Mouse (Mus musculus): Measurements from ENCODE around the gene Foxp1.

Foxp1 gene

GRCm38 (mm10) chr6:99522359-99523108, at the start of gene Foxp1:
Gene Foxp1, minus strand, starts transcription at chr6:99522721.
- peak; percentile 86 for DNase-seq (ENCODE audit: low spot score)

GRCm38 (mm10) chr6:99572071-99572470, 49.5 kb upstream of the Foxp1 start:
- DNase-seq (ENCODE audit: low spot score), result no peak

GRCm38 (mm10) chr6:99566921-99567320, 44.4 kb upstream of the Foxp1 start:
- no peak for DNase-seq (ENCODE audit: low spot score)

DNA sequence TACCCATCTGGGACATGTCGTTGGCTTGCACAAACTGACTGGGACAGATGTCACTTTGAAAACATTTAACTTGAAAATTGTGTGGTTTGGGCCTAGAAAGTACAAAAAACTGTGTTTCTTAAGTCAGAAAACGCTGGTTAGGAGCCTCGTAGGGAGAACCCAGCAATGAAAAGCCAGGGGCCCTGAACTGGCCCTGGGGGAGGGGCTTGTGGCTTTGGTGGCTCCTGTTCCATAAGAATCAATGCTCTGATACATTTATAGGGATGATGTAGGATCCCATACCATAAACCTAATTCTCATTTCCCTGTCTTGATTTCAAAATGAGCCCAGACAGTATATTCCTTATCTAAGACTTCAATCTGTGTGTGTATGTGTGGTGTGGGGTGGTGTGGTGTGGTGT, 42.2 kb upstream of the Foxp1 start:
- DNase-seq (ENCODE audit: low spot score), result no peak

GRCm38 (mm10) chr6:99556950-99557349, 34.4 kb upstream of the Foxp1 start:
- DNase-seq (ENCODE audit: low spot score), result no peak

DNA sequence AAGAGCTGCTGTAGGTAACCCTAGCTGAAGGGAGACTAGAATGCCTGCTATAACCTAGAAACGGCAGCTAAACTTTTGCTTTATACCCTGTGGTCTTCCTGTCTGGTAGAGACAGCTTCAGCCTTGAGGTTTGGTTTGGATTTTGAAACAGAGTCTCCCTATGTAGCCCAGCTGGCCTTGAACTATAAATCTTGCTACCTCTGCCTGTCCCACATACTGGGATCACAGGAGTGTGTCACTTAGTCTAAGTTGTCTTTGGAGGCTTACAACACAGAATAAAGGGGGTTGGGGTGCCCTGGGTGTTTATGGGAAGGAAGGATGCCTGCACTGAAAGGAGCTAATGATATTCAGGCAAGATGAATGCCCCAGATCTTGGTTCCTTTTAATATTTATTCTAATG, 30.3 kb upstream of the Foxp1 start:
- DNase-seq (ENCODE audit: low spot score), result no peak

GRCm38 (mm10) chr6:99546416-99546815, 23.9 kb upstream of the Foxp1 start:
- DNase-seq (ENCODE audit: low spot score), result no peak

GRCm38 (mm10) chr6:99545437-99545836, 22.9 kb upstream of the Foxp1 start:
- no peak for DNase-seq (ENCODE audit: low spot score)

DNA sequence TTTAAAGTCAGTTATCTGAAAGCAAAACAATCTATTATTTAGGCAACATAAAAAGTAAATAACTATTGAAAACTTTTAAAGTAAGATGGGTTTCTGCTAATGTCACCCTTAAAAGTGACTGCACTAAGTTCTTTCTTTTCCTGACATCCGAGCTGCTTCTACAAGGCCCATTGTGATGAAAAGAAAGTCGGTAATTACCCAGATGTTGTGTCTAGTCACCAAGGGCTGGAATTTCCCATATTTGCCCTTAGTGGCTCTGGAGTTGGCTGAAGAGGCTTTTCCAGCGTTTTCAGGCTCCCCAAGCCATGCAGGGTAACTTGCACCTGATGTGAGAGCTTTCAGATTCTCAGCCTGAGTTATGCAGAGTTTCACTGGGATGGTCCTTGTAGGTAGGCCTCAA, 18.6 kb upstream of the Foxp1 start:
- DNase-seq (ENCODE audit: low spot score), result no peak

DNA sequence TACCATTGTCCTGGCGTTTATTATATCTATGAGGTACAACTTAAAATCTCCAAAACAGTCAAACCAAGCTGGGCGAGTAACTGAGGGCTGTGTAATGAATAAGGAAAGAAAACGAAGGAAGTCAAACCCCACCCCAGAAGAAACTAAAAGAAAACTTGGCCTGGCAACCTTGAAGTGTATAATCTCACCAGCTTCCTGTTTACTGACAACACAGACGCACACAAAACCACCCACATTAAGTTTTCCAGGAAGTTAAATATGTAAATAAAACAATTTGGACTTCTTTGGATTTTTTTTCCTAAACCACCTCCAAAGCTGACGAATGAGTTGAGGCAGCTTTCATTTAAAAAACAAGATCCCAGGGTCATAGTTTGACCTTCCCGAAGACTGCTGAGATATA, 18.1 kb upstream of the Foxp1 start:
- no peak for DNase-seq (ENCODE audit: low spot score)

DNA sequence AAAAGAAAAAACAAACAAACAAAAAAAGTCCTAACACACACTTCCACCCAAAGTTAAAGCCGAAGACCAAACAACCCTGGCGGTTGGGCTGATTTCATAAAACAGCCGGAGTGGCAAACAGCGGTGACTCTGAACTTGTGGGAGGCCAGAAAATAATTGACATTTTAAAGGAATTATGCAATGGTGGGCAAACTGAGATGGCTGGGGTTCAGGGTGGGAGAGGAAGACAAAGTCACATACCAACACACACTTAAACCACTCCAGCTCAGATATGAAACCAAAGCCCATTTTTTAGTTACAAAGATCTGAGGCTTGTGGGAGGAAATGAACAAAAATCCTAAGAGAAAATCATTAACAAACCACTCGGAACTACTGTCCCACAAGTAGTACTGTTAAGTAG, 17.6 kb upstream of the Foxp1 start:
- no peak for DNase-seq (ENCODE audit: low spot score)

- no peak for DNase-seq (ENCODE audit: low spot score)
These were observed 15.8 kb upstream of the Foxp1 start for GRCm38 (mm10) chr6:99538194-99538941.

DNA sequence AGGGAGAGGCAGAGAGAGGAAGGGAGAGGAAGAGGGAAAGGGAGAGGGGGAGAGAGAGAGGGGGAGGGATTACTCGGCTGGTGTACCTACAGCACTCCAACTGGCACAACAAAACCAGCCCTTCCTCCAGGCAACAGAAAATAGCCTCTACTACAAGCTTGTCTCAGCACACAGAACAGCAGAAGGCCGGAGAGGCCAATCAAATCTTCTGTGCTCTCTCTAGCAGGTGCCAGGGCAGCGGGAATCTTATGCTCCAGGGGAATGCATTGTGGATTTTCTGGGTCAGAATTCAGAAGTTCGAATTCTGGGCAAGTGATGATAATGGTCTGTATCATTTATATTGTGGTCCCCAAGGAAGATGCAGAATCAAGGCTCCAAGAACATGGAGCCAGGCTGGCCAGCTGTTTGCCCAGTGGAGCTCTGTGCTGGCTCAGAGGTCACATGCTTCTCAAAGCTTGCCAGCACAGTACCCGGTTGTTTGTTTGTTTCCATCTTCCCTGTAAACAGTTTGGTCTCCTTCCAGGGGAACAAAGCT, 11.8 kb upstream of the Foxp1 start:
- no peak for DNase-seq (ENCODE audit: low spot score)

GRCm38 (mm10) chr6:99532458-99532857, 9.9 kb upstream of the Foxp1 start:
- no peak for DNase-seq (ENCODE audit: low spot score)

GRCm38 (mm10) chr6:99528972-99529371, 6.5 kb upstream of the Foxp1 start:
- DNase-seq (ENCODE audit: low spot score), result no peak

DNA sequence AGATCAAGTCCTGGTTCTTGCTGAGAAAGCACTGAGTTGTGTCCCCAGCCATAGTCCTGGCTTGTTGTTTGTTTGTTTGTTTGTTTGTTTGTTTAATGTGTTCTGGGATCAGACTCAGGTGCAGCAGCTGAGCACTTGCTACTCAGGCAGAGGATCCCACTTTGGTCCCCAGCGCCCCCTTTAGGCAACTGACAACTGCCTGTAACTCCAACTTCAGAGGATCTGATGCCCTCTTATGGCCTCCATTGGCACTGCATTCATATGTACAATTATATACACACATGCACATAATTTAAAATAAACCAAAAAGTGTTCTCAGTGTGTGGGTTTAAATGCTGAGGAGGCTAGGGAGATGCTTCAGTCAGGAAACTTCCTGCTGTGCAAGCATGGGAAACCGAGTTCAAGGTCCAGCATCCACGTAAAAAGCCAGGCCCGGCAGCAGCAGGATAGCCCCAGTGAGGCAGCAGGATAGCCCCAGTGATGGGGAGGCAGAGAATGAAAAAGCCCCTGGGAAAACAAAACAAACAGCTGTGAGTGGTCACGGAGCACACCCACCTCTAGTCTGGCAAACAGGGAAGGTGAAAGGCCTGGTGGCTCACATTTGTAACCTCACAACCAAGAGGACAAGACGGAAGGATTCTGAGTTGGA, 5.1 kb upstream of the Foxp1 start:
- DNase-seq (ENCODE audit: low spot score), result no peak

GRCm38 (mm10) chr6:99525351-99525750, 2.8 kb upstream of the Foxp1 start:
- peak; percentile 32 for DNase-seq (ENCODE audit: low spot score)

DNA sequence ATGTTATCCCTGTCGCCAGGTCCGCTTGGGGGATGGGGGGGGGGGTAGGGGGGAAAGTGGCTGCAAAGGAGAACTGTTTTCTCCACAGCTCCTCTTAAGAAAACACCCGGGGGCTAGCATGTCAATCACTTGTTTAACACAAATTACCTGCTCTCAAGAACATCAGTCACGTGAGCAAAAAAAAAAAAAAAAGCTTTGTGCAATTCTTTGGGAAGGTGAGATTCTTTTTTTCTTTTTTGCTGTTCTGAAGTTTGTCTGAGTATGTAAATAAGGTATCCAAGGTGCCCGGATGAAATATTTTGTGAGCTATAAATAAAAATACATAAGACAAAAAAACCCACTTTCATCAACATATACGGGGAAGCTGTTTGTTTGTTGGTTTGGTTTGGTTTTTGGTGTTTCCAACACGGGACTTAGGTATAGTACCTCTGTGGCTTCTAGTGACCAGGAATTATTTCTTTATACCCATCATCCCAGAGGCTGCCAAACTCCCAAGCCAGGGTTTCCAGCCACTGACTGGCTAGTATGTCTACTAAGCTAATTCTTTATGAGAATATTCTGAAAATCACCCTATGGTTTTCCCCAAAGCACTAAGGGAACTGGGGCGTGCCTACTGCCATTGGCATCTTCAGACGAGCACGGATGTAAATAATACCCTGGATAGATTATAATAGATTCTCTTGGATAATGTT, 1.3 kb upstream of the Foxp1 start:
- DNase-seq (ENCODE audit: low spot score), result no peak

- peak; percentile 77 for DNase-seq (ENCODE audit: low spot score)
These were observed 650 bp upstream of the Foxp1 start for GRCm38 (mm10) chr6:99523109-99523632.

DNA sequence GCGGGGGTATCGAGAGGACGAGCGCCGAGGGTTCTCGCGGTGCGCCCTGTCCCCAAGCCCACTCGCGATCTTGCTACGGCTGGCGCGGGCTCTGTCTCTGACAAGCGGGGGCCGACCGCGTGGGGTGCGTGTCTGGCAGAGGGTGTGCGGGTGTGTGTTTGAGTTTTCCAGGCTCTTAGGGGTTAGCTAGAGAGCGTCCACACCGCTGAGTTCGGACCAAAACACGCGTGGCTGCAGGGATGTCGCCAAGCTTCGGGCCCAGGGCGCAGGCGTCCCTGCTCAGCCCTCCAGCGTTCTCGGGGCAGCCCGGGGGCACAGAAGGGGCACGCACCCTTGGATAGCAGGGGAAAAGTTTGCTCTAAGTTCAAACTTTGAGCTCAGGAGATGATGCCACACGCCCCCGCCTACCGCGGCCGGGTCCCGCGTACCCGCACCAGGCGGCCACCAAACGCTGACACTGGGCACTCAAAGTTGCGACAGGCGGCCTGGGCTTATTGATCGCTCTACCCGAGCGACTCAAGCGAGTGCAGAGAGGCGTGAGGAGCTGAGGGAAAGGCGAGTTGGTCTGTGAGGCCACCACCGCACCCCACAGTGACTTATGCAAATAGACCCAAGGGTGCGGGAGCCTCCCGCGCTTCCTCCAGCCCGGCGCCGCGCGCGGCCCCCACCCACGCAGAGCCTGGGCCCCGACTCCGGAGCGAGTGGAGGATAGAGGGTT, 721 bp downstream of the Foxp1 start:
- DNase-seq (ENCODE audit: low spot score), result peak; percentile 36

- DNase-seq (ENCODE audit: low spot score), result peak; percentile 27
These were observed 1.4 kb downstream of the Foxp1 start for GRCm38 (mm10) chr6:99521038-99521640.

Data from layer of hippocampus, adult 11-12 months (tissue).